9 mouse cellular contexts compared by ENCODE assay signal in genomic region chr6:129558946-129559640, GRCm38 (mm10). TPM values are rescaled to one million over a fixed set of nuclear protein-coding genes. Genes with fewer than 3 reads are reported as not detected.
DNase-seq lines count a peak whose midpoint lies in the region; ATAC-seq and TF ChIP-seq lines count a peak whose summit lies in the region.
"Had no signal": no experiment of that assay in that cellular context is flagged by ENCODE, and none has a peak within 500 bp of the region (broad histone marks: within the 10 kb centered on the region; RNA-seq: fewer than 3 reads in every experiment).

No protein-coding gene starts in this region.

- H3K4me1 ChIP-seq in intestine, embryonic 14.5 days (replicated peaks; ENCODE audit: control insufficient read depth, insufficient read depth, low read length) = no peaks in the 10 kb centered on the region
- no peaks in the 10 kb centered on the region for H3K4me1 ChIP-seq in limb, embryonic 13.5 days
- H3K4me1 ChIP-seq in midbrain, embryonic 14.5 days (ENCODE audit: control insufficient read depth, insufficient read depth, low read length) = peaks cover 5% of the 10 kb centered on the region; the same call in 1 of the 2 replicates

- no peaks in the 10 kb centered on the region for H3K27me3 ChIP-seq in intestine, embryonic 14.5 days (replicated peaks; ENCODE audit: control insufficient read depth, insufficient read depth, low read length)
- no peaks in the 10 kb centered on the region for H3K27me3 ChIP-seq in limb, embryonic 13.5 days
- H3K27me3 ChIP-seq in midbrain, embryonic 14.5 days (ENCODE audit: control insufficient read depth, insufficient read depth, low read length) = no peaks in the 10 kb centered on the region

- no peak overlapping the region for H3K4me3 ChIP-seq in gastrocnemius, adult 2 months
- no peak overlapping the region for H3K4me3 ChIP-seq in intestine, embryonic 14.5 days (ENCODE audit: low read depth, low read length)
- no peak overlapping the region for H3K4me3 ChIP-seq in limb, embryonic 13.5 days
- no peak overlapping the region for H3K4me3 ChIP-seq in midbrain, embryonic 14.5 days (replicated peaks; ENCODE audit: low read depth, low read length)

- H3K9me3 ChIP-seq in intestine, embryonic 14.5 days (ENCODE audit: control insufficient read depth, low read length) = no peaks in the 10 kb centered on the region
- H3K9me3 ChIP-seq in limb, embryonic 13.5 days = no peaks in the 10 kb centered on the region
- no peaks in the 10 kb centered on the region for H3K9me3 ChIP-seq in midbrain, embryonic 14.5 days (ENCODE audit: control insufficient read depth, low read length)

- no peaks in the 10 kb centered on the region for H3K36me3 ChIP-seq in intestine, embryonic 14.5 days (ENCODE audit: control insufficient read depth, insufficient read depth, low read length)
- H3K36me3 ChIP-seq in limb, embryonic 13.5 days = no peaks in the 10 kb centered on the region
- H3K36me3 ChIP-seq in midbrain, embryonic 14.5 days (ENCODE audit: control insufficient read depth, insufficient read depth, low read length) = no peaks in the 10 kb centered on the region

- no peak overlapping the region for H3K9ac ChIP-seq in intestine, embryonic 14.5 days (ENCODE audit: low read length)
- no peak overlapping the region for H3K9ac ChIP-seq in limb, embryonic 13.5 days
- no peak overlapping the region for H3K9ac ChIP-seq in midbrain, embryonic 14.5 days (replicated peaks; ENCODE audit: low read length)

- intact Hi-C loops in gastrocnemius, adult 2 months (cut with DNase I) = loop anchor here (1.0 kb wide), 2 partner anchors 12 to 166 kb away; no protein-coding TSS in a partner anchor

- WGBS in intestine, embryonic 14.5 days = 18% methylated on average over 12 of the region's 12 CpGs
- WGBS in limb, embryonic 13.5 days = 20% methylated on average over 12 of the region's 12 CpGs
- 17% methylated on average over 12 of the region's 12 CpGs for WGBS in midbrain, embryonic 14.5 days

- ATAC-seq in intestine, embryonic 14.5 days (replicated peaks; ENCODE audit: low FRiP score, low TSS enrichment, low read depth) = 0 out of 2 replicates have a peak, but pooled peaks have one; percentile 70
- peak; percentile 84; the same call in 1 of the 2 replicates for ATAC-seq in limb, embryonic 13.5 days (ENCODE audit: low FRiP score, low read depth)
- peak; percentile 87 for ATAC-seq in midbrain, embryonic 14.5 days (ENCODE audit: low FRiP score, low TSS enrichment)

- TF ChIP-seq CTCF in gastrocnemius, adult 2 months (IDR thresholded peaks at IDR 0.05) = peak; percentile 85

- no peak overlapping the region for H3K4me2 ChIP-seq in intestine, embryonic 14.5 days (ENCODE audit: low read length)
- H3K4me2 ChIP-seq in limb, embryonic 13.5 days (replicated peaks) = no peak overlapping the region
- no peak overlapping the region for H3K4me2 ChIP-seq in midbrain, embryonic 14.5 days (ENCODE audit: low read length)

- peak; percentile 58 for DNase-seq in right cerebral cortex, adult 18-20 months
- DNase-seq in right cerebral cortex, postnatal 36 days (ENCODE audit: low spot score in 2 of 2) = no peak
- peak; percentile 63 to 69 for DNase-seq in cerebellum, postnatal 36 days
- peak; percentile 70 for DNase-seq in gastrocnemius, adult 2 months
- DNase-seq in intestine, embryonic 14.5 days (ENCODE audit: low spot score) = peak; percentile 87
- peak; percentile 92 for DNase-seq in midbrain, embryonic 14.5 days
- peak; percentile 34 to 55 for DNase-seq in spleen, postnatal 14 days (ENCODE audit: low spot score in 2 of 2)

- no peak overlapping the region for H3K27ac ChIP-seq in gastrocnemius, adult 2 months
- no peak overlapping the region for H3K27ac ChIP-seq in intestine, embryonic 14.5 days (ENCODE audit: low read depth)
- H3K27ac ChIP-seq in limb, embryonic 13.5 days = no peak overlapping the region
- H3K27ac ChIP-seq in midbrain, embryonic 14.5 days (replicated peaks; ENCODE audit: low read depth, low read length) = no peak overlapping the region

RNA-seq across cellular contexts. Expression of gene Klre1, which starts 18.6 kb away (rescaled TPM):
- total RNA-seq in gastrocnemius, adult 2 months (2021) = not detected
- not detected in 2 replicates for polyA plus RNA-seq in intestine, embryonic 14.5 days (2014; fragmentation: Nextera tagmentation; extraction: Ambion mirVana)
- polyA plus RNA-seq in limb, embryonic 13.5 days (2015; fragmentation: Nextera tagmentation; extraction: Ambion mirVana) = not detected in 2 replicates
- polyA plus RNA-seq in midbrain, embryonic 14.5 days (2014; fragmentation: Nextera tagmentation; extraction: Ambion mirVana) = 0.12 TPM in 1 of 2 replicates, not detected in the other
- total RNA-seq: adrenal gland, postnatal 4 days had no signal

RNA-seq across cellular contexts. Expression of gene Gabarapl1, which starts 26.1 kb away (rescaled TPM):
- total RNA-seq in gastrocnemius, adult 2 months (2021) = 10 to 100 TPM; 64.0 to 81.6 TPM
- polyA plus RNA-seq in intestine, embryonic 14.5 days (2014; fragmentation: Nextera tagmentation; extraction: Ambion mirVana) = 15.8 and 16.5 TPM in 2 replicates
- 55.4 and 55.5 TPM in 2 replicates for polyA plus RNA-seq in limb, embryonic 13.5 days (2015; fragmentation: Nextera tagmentation; extraction: Ambion mirVana)
- 72.0 and 102 TPM in 2 replicates for polyA plus RNA-seq in midbrain, embryonic 14.5 days (2014; fragmentation: Nextera tagmentation; extraction: Ambion mirVana)

RNA-seq across cellular contexts. Expression of gene Klrd1, which starts 32.5 kb away (rescaled TPM):
- not detected for total RNA-seq in gastrocnemius, adult 2 months (2021)
- polyA plus RNA-seq in intestine, embryonic 14.5 days (2014; fragmentation: Nextera tagmentation; extraction: Ambion mirVana) = 0.69 and 0.97 TPM in 2 replicates
- 0.26 TPM in 1 of 2 replicates, not detected in the other for polyA plus RNA-seq in limb, embryonic 13.5 days (2015; fragmentation: Nextera tagmentation; extraction: Ambion mirVana)
- polyA plus RNA-seq in midbrain, embryonic 14.5 days (2014; fragmentation: Nextera tagmentation; extraction: Ambion mirVana) = not detected in 2 replicates

RNA-seq across cellular contexts. Expression of gene Tmem52b, which starts 46.7 kb away (rescaled TPM):
- not detected for total RNA-seq in gastrocnemius, adult 2 months (2021)
- 0.23 TPM in 2 replicates for polyA plus RNA-seq in intestine, embryonic 14.5 days (2014; fragmentation: Nextera tagmentation; extraction: Ambion mirVana)
- polyA plus RNA-seq in limb, embryonic 13.5 days (2015; fragmentation: Nextera tagmentation; extraction: Ambion mirVana) = 0.06 TPM in 1 of 2 replicates, not detected in the other
- polyA plus RNA-seq in midbrain, embryonic 14.5 days (2014; fragmentation: Nextera tagmentation; extraction: Ambion mirVana) = not detected in 2 replicates

RNA-seq across cellular contexts. Expression of gene Olr1, which starts 52.1 kb away (rescaled TPM):
- not detected for total RNA-seq in gastrocnemius, adult 2 months (2021)
- 0.16 TPM in 1 of 2 replicates, not detected in the other for polyA plus RNA-seq in intestine, embryonic 14.5 days (2014; fragmentation: Nextera tagmentation; extraction: Ambion mirVana)
- not detected in 2 replicates for polyA plus RNA-seq in limb, embryonic 13.5 days (2015; fragmentation: Nextera tagmentation; extraction: Ambion mirVana)
- polyA plus RNA-seq in midbrain, embryonic 14.5 days (2014; fragmentation: Nextera tagmentation; extraction: Ambion mirVana) = not detected in 2 replicates

Comparison
In these comparisons a context has a peak if more than half of its experiments do, and no peak if none do; other contexts are left out.
1. DNase-seq: peak in right cerebral cortex, adult 18-20 months (single experiment), cerebellum, postnatal 36 days (2 of 2), gastrocnemius, adult 2 months (single experiment), intestine, embryonic 14.5 days (single experiment), midbrain, embryonic 14.5 days (single experiment) and spleen, postnatal 14 days (2 of 2); none in right cerebral cortex, postnatal 36 days (0 of 2).
2. Peak in every context shown above with its lines, with median percentiles within 50 percentile points of each other: ATAC-seq.